Mouse (Mus musculus): ENCODE results near the gene Cobll1.

The Cobll1 gene

DNA sequence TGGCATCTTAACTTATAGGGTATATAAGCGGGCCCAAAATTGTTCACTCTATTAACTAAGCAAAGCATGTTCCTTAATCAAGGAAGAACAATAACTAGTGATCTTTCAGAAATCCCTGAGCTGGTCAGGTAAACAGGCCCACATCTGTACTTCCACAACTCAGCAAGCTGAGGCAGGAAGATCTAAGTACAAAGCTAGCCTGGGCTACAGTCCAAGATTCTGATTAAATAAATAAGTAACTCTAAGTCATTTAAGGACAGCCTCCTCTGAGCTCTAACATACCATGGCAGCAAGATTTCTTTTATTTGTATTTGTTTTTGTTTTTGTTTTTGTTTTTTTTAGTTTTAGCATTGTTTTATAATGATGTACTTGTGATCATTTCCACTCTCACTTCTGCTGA lies 42.2 kb downstream of the Cobll1 start:
- in situ Hi-C loops (cut with MseI, MboI), result no loop called here

DNA sequence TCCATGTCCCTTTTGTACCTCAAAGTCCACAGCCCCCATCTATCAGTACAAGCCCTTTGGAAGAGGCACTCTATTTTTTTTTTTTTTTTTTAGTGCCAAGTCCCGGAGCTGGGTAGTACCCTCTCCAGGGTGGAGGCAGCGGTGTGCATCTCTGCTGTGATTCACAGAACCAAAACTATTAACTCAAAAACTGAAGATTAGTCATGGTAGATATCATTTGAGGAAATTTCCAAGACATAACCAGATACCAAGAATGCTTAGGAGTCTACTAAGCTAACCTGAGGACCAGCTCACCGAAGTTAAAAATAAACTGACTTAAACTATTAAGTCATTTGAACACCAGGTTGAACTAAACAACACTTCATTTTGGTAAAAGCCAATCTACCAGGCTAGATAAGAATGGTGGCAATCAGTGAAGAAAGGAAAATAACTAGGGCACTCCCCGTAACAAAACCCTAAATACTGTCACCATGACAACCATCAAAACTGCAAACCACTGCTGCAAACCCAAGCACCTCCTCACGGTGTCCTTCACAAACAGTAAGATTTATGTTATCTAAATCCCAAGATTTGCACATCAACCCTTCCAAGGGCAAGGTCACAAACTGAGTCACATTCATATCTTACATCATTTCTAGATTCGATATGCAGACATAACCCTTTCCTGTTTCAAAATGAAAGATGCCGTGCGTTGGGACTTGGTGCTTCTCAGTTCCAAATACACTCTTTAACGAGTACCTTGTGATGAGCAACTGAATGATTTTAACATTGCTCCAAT lies 43.8 kb downstream of the Cobll1 start:
- in situ Hi-C loops (cut with MseI, MboI), result no loop called here

DNA sequence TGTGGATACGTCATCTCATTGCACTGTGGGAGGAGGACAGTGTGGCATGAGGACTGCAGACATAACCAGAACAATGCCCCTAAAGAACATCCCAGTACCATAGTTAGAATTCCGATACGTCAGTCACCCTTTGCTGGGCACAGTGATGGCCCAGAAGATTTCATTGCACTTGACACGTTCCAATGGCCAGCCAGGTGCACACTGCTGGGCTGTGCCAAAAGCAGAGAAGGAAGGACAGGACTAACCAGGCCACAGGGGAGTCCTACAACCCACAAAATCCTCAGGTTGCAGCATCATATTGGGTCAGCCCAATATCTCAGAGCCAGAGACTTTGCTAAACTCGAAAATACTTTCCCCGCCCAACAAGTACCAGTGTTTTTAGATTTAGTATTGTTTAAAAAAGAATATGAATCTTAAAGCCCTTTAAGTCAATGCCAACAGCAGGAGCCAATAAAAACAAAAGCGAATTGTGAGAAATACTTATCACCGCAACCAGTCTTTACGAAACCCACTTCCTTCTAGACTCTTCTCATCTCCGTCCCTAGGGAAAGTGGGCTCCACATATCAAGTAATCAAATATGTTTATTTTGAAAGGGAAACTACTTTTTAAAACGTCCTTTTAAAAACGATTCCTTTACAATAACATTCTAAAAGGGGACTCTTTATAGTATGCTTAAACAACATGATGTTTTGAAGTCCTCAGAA lies 46.0 kb downstream of the Cobll1 start:
- in situ Hi-C loops (cut with MseI, MboI), result no loop called here

DNA sequence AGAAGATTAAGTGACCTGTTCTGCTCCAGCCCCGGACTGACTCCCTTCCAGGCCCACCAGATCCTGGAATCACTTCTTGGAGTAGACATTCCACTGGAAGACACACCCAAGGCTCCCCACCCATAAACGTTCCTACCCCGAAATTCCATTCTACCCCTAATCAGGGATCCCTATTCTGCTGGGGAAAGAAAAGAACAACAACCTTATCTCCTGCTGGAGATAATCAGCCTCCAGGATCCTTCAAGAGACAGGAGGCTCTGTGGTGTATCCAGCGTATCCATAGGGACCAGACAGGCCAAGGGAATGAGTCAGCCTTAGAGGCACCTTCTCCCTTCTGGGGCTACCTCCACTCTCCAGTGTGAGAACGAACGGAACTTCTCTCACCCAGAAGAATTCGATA lies 47.8 kb downstream of the Cobll1 start:
- in situ Hi-C loops (cut with MseI, MboI), result no loop called here

DNA sequence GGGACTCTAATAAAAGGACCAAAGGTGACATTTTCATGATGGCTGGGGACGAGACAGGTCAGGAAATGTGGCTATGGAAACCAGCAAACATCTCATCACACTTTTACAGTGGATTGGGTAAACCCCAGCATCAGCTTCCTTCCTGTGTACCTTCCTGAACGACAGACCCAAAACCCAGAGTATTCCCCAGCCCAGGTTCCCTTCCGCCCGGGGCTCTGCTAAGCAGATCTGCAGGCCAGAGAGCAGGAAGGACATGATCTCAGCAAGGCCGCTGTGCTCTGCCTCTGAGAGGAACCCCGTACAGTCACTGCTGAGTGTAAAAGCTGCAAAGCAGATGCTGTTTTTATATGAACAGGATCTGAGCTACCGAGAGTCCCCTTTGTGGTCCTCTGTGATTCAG lies 49.9 kb downstream of the Cobll1 start:
- in situ Hi-C loops (cut with MseI, MboI), result no loop called here

DNA sequence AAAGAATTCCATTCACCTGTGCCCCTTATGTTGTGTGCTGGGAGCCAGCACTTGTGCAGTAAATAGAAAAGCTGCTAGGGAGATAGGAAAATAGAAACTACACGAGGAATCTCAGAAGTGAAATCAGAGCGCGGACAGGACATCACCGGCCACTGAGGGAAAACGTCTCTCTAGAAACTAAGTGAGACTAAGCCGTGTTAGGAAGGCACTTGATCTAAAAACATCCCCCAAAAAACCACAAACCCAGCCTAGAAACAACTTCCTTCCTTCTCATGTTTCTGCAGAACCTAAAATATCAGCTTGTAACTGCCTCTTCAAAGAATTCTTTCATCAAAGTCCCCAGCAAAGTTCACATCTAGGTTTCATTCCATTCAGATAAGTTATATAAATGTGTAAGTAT lies 50.6 kb downstream of the Cobll1 start:
- in situ Hi-C loops (cut with MseI, MboI), result no loop called here

DNA sequence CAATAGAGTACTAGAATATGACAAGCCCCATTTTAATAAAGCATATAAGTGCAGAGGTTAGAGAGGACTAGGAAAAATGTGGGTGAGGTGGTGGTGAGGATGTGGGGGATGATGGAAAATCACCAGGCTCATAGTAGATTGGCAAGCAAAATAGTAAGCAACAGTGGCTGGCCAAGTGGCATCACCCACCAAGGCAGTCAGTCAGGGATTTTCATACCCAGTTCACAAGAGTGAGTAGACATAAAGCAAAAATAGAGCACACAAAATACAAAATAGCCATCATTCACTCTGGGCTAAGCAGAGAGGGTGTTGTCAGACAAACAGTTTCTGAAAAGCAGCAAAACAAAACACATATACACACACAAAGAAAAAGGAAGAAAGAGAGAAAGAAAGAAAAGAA lies 51.6 kb downstream of the Cobll1 start:
- in situ Hi-C loops (cut with MseI, MboI), result no loop called here

DNA sequence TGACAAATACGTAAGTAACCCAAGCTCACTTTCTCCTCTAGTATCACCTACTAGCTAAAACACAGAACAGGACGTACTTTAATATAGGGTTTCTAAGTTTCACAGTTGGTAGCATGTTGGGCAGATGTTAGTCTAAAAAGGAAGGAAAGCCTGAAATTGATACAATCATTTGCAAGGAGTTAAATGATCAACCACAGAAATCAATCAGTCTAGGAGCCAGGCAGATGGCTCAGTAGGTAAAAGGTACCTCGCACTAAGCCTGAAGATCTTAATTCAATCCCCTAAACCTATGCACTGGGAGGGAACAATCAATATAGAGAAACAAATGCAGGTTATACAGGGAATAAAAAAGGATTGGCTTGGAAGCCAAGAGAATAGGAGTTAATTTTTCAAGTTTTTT lies 52.0 kb downstream of the Cobll1 start:
- in situ Hi-C loops (cut with MseI, MboI), result no loop called here

DNA sequence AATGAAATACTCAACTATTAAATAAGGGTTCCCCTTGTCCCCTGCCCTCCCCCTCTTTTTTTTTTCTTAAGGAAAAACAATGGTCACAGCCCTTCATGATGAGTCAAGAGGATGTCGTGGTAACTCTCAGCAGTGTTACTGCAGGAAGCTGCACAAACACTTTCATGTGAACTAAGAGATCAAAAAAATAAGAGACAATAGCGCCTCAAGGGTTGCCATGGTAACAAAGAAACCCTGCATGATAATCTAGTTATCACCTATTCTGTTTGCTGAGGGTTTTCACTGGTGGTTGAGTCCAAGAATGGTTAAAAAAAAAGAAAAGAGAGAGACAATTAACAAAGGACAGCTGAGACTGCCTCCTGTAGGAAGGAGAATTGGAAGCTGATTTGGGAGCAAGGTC lies 56.5 kb downstream of the Cobll1 start:
- in situ Hi-C loops (cut with MseI, MboI), result no loop called here

DNA sequence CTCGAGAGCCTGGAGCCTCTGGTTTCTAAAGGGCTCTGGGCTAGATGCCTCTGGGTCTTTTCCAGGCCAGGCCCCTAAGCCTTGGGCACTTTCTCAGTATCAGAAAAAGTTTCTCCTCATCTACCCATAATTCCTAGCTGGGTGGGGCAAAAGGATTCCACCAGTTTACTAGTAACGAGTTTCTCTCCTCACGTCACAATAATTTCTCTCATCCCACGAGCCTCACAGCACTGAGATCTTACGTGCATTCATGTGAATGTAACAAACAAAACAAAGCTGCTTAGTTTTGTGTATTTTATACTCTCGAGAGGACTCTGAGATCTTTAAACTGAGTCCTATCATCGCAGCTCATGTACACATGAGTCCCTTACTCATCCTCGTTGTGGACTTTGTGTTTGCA lies 57.5 kb downstream of the Cobll1 start:
- in situ Hi-C loops (cut with MseI, MboI), result no loop called here

DNA sequence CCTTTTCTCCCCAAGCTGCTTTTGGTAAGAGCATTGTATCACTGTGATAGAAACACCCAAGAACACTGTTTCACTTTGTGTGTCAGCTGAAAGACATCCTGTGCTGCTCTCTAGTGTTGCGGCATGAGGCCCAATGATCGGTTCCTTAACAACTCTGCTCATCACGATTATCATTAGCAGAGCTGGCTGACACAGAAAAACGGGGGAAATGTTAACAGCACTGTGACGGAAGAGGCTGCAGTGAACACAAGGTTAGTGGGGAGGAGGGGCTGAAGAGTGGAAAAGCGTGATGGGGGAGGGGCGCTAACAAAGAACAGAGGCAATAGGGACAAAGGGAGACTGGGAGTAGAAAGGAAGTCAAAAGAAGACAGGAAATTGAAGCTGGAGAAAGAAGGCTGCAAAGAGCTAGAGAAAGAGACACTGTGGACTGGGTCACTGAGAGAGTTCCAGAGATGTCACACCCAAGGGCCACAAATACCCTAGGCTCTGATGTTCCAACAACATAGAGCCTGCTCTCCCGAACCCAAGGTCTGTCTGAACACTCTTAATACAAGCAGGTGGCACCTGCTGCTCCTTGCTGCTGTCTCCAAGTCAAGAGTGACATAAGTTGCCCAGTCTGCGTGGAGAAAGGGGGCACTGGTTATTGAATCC lies 58.0 kb downstream of the Cobll1 start:
- in situ Hi-C loops (cut with MseI, MboI), result no loop called here

DNA sequence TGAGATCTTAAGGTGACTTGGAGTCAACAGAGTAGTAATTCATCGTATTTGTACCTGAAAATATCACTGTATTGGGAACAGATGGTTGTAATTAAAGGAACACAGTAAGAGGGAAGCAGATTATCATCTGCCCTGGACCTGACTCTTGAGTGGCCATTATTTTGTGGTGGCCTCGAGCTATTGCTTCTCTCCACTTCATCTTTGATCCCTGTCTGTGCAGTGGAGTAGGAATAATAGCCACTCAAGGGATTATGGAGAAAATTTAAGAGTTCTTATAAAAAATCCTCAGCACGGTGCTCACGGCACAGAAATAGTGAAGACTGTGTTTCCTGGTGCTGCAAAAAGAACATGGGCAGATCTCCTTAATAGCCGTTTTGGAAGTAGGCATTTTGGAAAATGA lies 63.6 kb downstream of the Cobll1 start:
- in situ Hi-C loops (cut with MseI, MboI), result no loop called here

DNA sequence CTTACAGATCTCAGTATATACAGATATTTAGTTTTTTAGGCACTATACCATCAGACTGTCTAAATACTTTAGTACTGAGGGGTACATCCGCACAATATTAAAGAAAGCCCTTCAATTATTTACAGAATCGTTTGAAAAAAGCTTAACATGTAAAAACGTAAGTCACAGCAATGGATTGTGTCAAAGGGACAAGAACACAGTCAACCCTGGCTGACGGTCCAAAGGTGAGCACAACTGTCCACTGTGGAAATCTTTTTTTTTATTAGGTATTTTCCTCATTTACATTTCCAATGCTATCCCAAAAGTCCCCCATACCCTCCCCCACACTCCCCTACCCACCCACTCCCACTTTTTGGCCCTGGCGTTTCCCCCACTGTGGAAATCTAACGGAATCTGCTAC lies 67.1 kb downstream of the Cobll1 start:
- in situ Hi-C loops (cut with MseI, MboI), result no loop called here

DNA sequence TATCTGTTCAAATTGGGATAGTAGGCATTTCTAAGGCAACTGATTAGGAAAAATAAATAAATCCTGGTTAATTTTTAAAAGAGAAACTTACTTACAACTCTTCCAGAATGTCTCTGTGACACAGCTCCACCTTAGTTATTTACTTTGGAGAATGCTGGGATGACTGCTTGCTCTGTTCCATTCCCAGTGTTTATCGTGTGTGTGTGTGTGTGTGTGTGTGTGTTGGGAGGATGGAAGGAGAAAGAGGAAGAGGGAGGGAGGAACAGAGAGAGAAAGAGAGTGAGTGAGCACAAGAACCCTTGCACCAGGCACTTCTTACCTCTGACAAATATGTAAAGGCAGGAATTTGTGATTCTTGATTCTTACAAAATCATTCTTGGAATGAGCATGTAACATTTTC lies 67.7 kb downstream of the Cobll1 start:
- in situ Hi-C loops (cut with MseI, MboI), result no loop called here

DNA sequence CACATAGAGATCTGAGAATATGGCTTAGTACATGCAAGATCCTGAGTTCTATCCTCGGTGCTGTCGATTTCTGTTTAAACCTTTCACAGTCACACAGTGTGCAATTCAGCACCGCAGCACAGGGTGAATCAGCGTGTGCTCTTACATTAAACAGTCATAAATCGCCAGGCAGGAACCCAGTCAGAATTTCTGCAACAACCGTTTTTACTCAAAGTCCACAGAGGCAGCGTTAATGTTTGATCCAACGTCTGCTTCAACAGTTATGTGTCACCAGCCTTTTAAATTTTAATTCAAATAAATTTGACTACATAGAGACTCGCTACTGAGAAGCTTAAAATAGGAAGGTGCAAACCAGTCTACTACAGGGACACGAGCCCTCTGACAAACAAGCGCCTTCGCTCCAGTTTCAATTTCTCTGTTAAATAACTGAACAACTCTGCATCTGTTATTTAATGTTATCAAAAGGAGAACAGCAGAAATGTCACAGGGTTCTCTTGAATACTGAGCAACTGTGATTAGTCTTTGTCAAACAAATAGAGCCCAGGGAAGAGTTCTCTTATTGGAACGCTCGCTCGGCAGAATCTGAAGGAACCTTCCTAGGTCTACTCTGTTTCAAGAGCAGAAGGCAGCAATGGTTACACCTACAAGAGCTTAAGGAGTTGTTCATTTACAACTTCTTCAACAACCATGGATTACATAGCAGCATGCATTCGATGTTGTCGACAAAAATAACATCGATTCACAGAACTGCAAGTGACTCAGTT lies 68.3 kb downstream of the Cobll1 start:
- in situ Hi-C loops (cut with MseI, MboI), result no loop called here

DNA sequence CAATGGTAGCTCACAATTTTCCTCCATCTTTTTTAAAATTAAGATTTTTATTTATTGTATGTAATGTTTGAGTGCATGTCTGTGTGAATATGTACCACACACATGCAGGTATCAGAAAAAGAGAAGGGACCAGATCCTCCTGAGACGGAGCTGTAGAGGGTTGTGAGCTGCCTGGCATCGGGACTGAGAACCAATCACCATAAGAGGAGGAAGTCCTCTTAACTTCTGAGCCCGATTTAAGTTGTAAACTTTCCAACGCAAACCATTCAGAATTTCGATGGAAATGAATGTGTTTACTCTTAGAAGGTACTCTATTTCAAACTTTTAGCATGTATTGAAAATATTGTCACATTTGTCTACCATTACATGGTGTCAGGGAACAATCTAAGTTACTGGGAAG lies 68.9 kb downstream of the Cobll1 start:
- in situ Hi-C loops (cut with MseI, MboI), result no loop called here

DNA sequence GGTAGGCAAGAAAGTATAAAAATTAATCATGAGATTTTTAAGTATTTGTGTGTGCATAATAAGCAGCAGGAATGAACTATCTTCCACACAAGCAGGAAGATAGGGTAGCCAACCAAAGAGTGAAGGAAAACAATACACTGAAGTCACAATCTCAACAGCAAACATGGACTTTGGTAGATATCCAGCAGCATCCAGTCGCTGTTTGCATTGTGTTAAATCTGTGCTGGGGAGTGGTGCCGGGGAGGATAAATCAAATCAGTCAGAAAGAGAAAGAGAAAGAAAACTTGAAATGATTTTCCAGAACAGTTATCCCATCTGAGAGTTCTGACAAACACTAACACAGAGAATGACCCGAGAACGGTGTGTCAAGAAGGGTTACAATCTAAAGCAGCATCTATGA lies 75.2 kb downstream of the Cobll1 start:
- in situ Hi-C loops (cut with MseI, MboI), result no loop called here

DNA sequence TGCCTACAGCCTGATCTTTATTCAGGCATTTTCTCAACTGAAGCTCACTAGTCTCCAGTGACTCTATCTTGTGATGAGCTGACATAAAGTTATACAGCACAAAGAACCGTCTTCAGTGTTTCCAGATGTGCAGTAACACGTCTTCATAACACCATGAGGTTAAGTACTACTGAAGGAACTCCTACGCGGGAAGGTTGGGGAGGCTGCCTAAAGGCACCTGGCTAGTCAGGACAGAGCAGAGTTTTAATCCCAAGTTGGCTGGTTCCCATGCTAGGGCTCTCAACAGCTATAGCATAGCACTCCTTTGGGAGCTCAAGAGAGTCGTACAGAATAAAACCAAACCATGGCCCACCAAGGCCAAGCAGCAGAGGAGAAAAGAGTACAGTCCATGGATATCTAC lies 76.6 kb downstream of the Cobll1 start:
- in situ Hi-C loops (cut with MseI, MboI), result no loop called here

DNA sequence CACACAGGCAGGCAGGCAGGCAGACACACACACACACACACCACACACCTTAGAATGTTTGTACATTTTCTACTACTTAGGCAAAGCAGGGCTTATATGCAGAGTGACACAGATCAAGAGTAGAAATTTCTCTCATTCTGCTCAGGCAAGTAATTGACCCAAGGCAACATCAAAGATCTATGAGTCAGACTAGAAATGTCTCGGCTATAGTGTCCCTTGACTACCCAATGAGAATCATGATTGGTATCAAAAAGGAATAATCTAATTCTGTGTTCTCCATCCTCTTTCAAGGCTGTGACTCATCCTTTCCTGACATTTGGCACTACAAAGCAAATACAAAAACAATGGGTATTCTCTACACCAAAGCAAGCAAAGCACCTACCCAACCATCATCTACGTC lies 77.5 kb downstream of the Cobll1 start:
- in situ Hi-C loops (cut with MseI, MboI), result no loop called here

DNA sequence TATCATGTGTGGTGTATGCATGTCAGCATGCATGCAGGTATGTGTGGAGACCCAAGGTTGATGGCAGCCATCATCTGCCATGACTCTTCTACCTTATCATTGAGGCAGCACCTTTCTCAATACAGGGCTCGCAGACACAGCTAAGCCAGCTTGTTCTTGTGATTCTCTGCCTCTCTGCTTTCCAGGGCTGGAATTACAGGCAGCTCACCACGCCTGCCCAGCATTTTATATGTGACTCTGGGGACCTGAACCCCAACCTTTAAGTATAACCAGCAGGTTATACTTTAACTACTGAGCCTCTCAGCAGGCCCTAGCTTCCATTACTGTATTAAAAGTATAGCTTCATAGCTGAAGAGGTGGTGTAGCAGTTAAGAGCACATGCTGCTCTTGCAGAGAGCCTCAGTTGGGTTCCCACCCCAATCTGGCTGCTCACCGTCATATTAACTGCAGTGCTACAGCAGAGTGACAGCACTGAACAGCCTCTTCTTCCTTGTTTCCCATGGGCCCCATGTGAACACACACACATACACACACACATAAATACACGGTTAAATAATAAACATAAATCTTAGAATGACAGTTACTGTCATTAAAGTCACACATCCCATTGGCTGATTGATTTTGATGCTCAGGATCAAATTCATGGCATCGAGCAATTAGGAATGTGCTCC lies 81.1 kb downstream of the Cobll1 start:
- in situ Hi-C loops (cut with MseI, MboI), result no loop called here

DNA sequence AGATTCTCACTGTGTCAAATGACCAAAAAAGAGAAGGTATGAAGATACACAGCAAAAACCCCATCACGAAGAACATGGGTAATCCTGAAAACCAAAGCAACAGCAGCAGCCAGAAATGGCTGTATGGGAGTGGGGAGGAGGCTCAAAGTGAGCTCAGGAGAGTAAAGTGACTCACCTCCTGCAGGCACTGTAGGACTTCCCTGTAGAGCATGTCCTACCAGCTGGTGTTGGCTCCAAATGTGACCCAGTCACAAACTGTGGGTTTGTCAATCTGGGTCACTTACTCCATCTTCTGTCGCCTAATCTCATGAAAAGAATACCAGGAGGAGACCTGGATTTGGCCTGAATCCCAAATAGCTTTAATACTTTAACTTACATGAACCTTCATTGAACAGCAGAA lies 81.9 kb downstream of the Cobll1 start:
- in situ Hi-C loops (cut with MseI, MboI), result no loop called here

DNA sequence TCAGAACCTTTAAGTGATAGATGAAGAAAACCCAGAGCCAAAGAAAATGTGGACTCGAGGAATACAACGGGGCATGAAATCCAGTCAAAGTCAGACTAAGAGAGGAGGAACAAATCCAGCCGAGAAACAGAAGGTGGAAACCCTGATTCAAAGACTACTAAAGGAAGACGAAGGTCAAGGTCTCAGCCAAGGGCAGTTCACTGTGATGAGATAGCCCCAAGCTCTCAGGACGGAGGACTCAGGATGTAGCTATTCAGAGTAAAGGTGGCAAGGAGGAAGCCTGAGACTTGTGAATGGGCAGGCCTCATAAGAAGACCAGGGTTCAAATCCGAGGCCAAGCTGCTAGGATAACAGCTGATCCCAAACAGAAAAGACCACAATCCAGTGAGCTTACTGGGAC lies 90.3 kb downstream of the Cobll1 start:
- in situ Hi-C loops (cut with MseI, MboI), result loop anchor here (5.0 kb wide), 1 partner anchor 183 kb away; no protein-coding TSS in a partner anchor

Data from mouse trophoblast stem cell (cell line).